Mouse (Mus musculus): ENCODE measurements around the gene Uvrag.
A peak's percentile ranks its signal among the peaks of the same experiment; 100 is the strongest.
"Not testable (repeated sequence)": the region's sequence is repeated elsewhere in the genome, so short reads cannot be mapped to it uniquely, and the experiment has no call there.

The Uvrag gene

GRCm38 (mm10) chr7:99097781-99098180 is 43.2 kb downstream of the Uvrag start:
- no peak for DNase-seq (ENCODE audit: low read depth)

GRCm38 (mm10) chr7:99097128-99097527 is 43.8 kb downstream of the Uvrag start:
- no peak for DNase-seq (ENCODE audit: low read depth)

GRCm38 (mm10) chr7:99095191-99095590 is 45.8 kb downstream of the Uvrag start:
- DNase-seq (ENCODE audit: low read depth) = no peak

DNA sequence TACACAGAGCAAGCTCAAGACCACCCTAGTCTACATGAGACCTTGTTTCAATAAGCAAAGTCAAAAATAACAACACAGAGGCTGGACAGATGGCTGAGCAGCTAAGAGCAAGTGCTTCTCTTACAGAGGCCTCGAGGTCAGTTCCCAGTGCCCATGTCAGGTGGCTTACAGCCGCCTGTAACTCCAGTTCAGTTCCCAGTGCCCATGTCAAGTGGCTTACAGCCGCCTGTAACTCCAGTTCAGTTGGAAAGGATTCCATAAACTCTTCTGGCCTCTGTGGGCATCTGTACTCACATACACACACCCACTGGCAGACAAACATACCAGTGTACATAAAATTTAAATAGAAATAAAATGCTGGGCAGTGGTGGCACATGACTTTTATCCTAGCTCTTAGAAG is 46.6 kb downstream of the Uvrag start:
- no peak for DNase-seq (ENCODE audit: low read depth)

GRCm38 (mm10) chr7:99091915-99092645 is 48.9 kb downstream of the Uvrag start:
- no peak for DNase-seq (ENCODE audit: low read depth)

DNA sequence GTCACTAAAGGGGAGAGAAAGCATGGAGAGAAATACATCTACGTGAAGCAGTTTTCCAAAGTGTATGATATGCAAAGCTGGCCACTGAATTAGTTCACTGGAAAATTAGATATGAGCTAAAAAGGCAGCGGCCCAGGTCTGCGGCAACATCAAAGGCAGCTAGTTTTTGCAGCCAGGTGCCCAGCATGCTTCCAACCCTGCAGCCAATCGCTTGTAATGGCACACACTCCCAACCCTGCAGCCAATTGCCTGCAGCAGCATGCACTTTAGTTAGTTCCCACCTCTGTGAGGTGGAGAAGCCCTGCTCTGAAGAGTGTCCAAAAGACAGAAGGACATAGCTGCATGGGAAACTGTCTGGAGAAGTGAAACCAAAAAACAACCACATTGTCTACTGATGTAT is 51.2 kb downstream of the Uvrag start:
- no peak for DNase-seq (ENCODE audit: low read depth)

GRCm38 (mm10) chr7:99088576-99089346 is 52.2 kb downstream of the Uvrag start:
- no peak for DNase-seq (ENCODE audit: low read depth)

DNA sequence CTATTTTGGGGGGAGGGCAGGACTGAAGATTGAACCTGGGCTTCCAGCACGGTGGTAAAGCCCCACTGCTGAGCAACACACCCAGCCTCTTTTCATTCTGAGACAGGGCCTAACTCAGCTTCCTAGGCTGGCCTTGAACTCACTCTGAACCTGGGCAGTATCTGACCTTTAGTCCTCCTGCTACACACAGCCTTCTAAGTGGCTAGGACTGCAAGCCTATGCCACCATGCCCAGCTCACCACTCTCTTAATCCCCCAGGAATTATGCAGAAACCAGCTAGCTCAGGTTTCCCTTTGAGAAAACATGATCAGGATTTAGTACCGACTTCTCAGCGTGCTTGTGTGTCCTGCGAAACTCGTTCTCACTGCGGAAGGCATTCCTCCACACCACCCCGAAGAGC is 53.4 kb downstream of the Uvrag start:
- no peak for DNase-seq (ENCODE audit: low read depth)

- DNase-seq (ENCODE audit: low read depth) = no peak
Measured at GRCm38 (mm10) chr7:99086646-99087443, 54.1 kb downstream of the Uvrag start.

GRCm38 (mm10) chr7:99085249-99085648 is 55.7 kb downstream of the Uvrag start:
- DNase-seq (ENCODE audit: low read depth) = peak; percentile 98

DNA sequence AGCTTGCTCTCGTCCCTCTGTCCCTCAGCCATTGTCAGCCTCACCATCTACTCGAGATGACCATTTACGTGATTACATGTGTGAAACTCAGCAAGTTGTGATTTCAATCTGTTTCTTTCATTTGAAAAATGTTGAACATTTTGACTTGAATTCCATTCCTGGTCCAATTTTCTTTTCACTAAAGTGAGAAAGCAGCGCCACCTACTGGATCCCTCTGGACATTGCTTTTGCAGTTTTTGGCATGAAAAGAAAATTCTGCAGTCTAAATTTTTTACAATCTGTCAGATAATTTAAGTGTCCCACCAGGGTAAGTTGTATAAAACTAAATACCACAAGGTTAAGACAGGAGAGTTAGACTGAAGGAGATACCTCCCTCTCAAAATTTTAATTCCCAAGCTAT is 61.4 kb downstream of the Uvrag start:
- no peak for DNase-seq (ENCODE audit: low read depth)

- no peak for DNase-seq (ENCODE audit: low read depth)
Measured at GRCm38 (mm10) chr7:99078805-99079204, 62.1 kb downstream of the Uvrag start.

- DNase-seq (ENCODE audit: low read depth) = peak; percentile 77
Measured at GRCm38 (mm10) chr7:99077234-99077633, 63.7 kb downstream of the Uvrag start.

- no peak for DNase-seq (ENCODE audit: low read depth)
Measured at GRCm38 (mm10) chr7:99075101-99075500, 65.8 kb downstream of the Uvrag start.

- DNase-seq (ENCODE audit: low read depth) = peak; percentile 38
Measured at GRCm38 (mm10) chr7:99073734-99074372, 67.1 kb downstream of the Uvrag start.

GRCm38 (mm10) chr7:99067710-99068109 is 73.2 kb downstream of the Uvrag start:
- no peak for DNase-seq (ENCODE audit: low read depth)

DNA sequence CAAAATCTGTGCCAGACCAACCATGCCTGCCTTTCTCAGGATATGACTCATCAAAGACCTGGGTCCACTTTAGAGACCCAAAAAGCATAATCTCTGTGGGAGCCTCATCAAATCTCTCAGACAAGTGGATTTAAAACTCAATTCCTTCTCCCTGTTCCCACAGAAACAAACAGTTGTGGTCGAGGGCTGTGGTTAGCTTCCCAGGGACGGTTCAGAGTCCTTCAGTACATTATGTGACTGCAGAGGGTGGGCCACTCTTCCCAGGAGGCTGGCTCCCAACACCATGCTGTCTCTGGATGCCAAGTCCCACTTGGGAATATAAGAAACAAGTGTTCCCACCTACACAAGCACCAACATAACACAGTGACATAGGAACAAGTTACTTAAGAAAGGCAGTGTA is 75.0 kb downstream of the Uvrag start:
- peak; percentile 71 for DNase-seq (ENCODE audit: low read depth)

DNA sequence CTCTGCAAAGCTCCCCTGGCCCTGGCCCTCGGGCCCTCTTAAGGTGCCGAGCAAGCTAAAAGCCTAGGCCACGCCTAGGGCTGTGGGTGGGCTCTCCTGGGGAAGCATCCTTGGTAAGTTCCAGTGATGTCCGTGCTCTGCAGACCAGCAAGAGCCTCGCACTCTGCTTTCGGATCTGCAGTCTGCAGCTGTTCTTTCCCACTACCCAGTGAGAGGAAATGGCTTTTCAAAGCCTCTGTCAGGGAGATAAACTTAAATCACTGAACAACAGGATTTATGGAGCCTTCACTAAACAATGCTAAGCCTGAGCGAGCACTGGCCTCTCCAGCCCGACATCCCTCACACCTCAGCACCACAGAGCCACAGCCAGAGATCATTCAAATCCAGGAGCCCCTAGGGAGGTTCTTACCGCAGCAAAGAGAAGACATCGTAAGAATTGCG is 75.5 kb downstream of the Uvrag start:
- DNase-seq (ENCODE audit: low read depth) = no peak

DNA sequence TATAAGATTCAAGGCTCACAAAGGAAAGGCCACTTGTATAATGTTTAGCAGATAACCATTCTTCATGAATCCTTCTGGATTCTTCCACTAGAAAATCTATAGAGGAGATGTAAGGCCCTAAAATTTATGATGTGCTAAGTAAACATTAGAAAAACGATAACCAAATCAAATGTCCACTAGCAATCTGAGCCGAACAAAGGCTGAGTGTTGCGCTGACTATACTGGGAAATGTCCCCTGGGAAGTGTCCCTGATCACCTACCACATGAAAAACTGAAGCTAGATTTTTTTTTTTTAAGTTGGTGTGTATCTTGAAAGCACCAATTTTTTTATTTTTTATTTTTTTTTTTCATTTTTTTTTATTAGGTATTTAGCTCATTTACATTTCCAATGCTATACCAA is 76.1 kb downstream of the Uvrag start:
- DNase-seq (ENCODE audit: low read depth) = no peak

GRCm38 (mm10) chr7:99062263-99062662 is 78.7 kb downstream of the Uvrag start:
- DNase-seq (ENCODE audit: low read depth) = not testable (repeated sequence)

DNA sequence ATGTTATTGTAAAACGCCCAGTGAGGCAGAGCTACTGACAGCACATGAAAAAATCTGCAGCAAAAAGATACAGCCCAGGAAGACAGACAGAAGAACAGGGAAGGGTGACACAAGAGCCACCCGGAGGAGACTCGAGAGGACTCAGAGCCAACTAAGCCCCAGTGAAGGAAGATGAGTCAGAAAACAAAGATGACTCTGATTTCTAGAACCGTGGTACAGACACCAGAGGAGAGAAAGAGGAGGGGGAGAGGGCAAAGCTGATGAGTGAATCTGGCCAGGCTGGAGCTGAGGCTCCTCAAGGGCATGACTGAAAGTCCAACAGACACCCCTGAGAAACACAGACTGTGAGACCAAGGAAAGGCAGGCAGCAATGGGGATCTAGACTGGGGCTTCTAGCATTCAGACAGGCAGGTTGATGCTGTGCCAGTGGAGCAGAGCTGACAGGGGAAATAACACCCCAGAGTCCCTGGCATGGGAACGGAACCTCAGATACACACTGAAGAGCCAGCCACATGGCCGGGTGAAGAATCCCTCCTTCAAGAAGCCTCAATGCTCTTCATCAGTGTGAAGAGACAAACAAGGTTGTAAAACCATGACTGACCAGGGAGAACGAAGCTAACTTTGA is 79.8 kb downstream of the Uvrag start:
- DNase-seq (ENCODE audit: low read depth) = no peak

DNA sequence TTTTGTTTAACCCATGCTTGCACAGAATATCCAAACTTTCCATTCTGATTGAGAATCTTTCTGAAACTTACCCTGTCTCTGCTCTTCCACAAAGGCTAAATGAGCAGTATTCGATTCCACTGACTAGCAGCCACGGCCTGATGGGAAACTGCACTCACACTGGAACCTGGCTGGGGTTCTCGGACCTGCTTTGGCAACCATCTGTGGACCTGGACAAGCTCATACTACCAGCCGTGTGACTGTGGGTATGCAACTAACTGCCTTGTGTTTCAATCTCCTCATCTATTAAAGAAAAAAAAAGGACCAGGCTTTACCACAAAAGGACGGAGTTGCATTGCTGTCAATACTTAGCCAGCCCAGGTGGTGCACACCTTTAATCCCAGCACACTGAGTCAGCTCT is 80.5 kb downstream of the Uvrag start:
- DNase-seq (ENCODE audit: low read depth) = no peak
